Mouse (Mus musculus): ENCODE measurements around the gene Slc39a12. TPM values are rescaled to one million over a fixed set of nuclear protein-coding genes. Genes with fewer than 3 reads are reported as not detected.

Gene Slc39a12
- total RNA-seq, 1 experiment = not detected

DNA sequence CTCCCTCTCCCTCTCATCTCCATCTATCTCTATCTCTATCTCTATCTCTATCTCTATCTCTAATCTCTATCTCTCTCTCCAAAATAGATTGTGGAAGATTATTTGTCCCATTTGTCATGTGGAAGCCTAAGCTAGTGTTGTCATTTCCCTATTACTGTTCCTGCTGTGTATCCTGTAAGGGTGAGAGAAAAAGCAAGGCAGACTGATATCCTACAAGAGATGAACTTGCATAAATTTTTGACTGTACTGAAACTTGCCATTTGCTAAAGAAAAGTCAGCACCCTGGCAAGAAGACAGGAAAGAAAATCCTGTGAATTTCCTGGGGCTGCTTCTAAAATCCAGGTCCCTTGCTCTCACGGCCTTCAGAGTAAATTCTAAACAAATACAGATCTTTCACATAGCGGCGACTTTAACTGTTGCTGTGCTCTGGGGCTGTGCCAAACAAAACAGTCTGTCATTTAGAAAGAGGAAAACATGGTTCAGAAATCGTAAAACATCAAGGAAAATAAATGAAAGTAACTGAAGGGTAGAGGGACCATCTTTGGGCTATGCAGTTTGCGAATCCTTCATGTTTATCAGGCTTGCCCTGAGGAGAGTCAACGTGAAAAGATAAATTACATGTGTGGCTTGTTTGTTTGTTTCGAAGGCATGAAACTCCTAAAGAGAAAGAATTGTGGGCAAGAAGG is 67.0 kb downstream of the Slc39a12 start:
- Histone ChIP-seq H3K4me1 (ENCODE audit: control insufficient read depth in 2 of 2, insufficient read depth in 2 of 2, low read length in 2 of 2, poor library complexity in 1 of 2) (no peaks in the 10 kb centered on the region), H3K9ac (ENCODE audit: insufficient read depth, low read depth, low read length, poor library complexity, severe bottlenecking) (no peak overlapping the region), H3K4me3 (ENCODE audit: insufficient read depth in 1 of 2, low read depth in 1 of 2, low read length in 2 of 2, poor library complexity in 1 of 2, severe bottlenecking in 1 of 2) (no peak overlapping the region), H3K36me3 (ENCODE audit: control insufficient read depth, insufficient read depth, low read length, poor library complexity, severe bottlenecking) (no peaks in the 10 kb centered on the region), H3K9me3 (ENCODE audit: control insufficient read depth, insufficient read depth, low read depth, low read length) (no peaks in the 10 kb centered on the region), H3K27ac (ENCODE audit: insufficient read depth, low read depth, low read length, poor library complexity, severe bottlenecking) (no peak overlapping the region)
- TF ChIP-seq ZNF384 (IDR thresholded peaks at IDR 0.05; ENCODE audit: low read depth, low read length) (no peak), MAFK (IDR thresholded peaks at IDR 0.05; ENCODE audit: insufficient read depth, low read depth, low read length) (no peak), ZC3H11A (IDR thresholded peaks at IDR 0.05; ENCODE audit: borderline replicate concordance, low read depth, low read length) (no peak), HCFC1 (IDR thresholded peaks at IDR 0.05; ENCODE audit: borderline replicate concordance, insufficient read depth, low read length) (no peak), CHD2 (IDR thresholded peaks at IDR 0.05; ENCODE audit: low read depth, low read length) (no peak)
- no peak for DNase-seq (ENCODE audit: low read depth, low spot score)
- in situ Hi-C loops (cut with MboI; ENCODE audit: low sequenced_read_pairs in 2 of 2, unreplicated experiment in 2 of 2) = no loop called here

DNA sequence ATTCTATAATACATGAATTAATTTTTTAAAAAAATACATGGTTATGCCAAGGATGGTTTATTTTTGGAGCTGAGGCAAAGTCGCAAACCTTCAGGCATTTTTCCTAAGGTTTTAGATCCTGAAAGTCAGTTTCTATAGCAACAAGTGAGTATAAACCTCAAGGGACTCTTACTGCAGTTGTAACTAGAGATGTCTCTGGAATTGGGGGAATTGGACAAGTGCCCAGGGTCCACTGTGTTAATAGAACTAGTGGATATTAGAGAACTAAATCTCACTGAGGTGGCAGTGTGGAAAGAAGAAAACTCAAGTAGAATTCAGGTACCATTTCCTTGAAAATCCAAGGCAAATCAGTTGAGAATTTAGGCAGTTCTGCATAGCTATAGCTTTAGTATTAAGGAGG is 76.3 kb downstream of the Slc39a12 start:
- DNase-seq (ENCODE audit: low read depth, low spot score) = no peak

DNA sequence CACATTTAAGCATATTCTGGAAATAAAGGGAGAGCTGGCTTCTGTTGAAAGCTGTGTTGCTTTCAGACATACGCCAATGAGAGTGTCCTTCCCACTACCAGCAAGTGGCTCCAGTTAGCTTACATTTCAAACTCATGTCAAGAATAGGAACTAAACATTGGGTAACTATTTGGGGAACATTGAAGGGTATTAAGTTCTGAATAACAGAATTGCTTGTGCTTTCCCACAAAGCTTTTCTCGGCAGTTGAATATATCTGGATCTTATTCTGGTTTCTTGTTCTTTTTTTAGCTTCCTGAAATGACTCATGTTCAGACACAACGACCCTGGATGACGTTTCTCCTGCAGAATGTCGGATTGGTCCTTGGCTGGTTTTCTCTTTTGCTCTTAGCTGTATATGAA is 106.0 kb downstream of the Slc39a12 start:
- in situ Hi-C loops (cut with MboI; ENCODE audit: low sequenced_read_pairs in 2 of 2, unreplicated experiment in 2 of 2) = no loop called here
- H3K4me1 ChIP-seq (ENCODE audit: control insufficient read depth in 2 of 2, insufficient read depth in 2 of 2, low read length in 2 of 2, poor library complexity in 1 of 2) = no peaks in the 10 kb centered on the region
- no peak overlapping the region for H3K27ac ChIP-seq (ENCODE audit: insufficient read depth, low read depth, low read length, poor library complexity, severe bottlenecking)
- no peaks in the 10 kb centered on the region for H3K36me3 ChIP-seq (ENCODE audit: control insufficient read depth, insufficient read depth, low read length, poor library complexity, severe bottlenecking)
- no peak for DNase-seq (ENCODE audit: low read depth, low spot score)
- no peak overlapping the region for H3K9ac ChIP-seq (ENCODE audit: insufficient read depth, low read depth, low read length, poor library complexity, severe bottlenecking)
- no peaks in the 10 kb centered on the region for H3K9me3 ChIP-seq (ENCODE audit: control insufficient read depth, insufficient read depth, low read depth, low read length)
- no peak for TF ChIP-seq ZNF384 (IDR thresholded peaks at IDR 0.05; ENCODE audit: low read depth, low read length)
- no peak for TF ChIP-seq MAFK (IDR thresholded peaks at IDR 0.05; ENCODE audit: insufficient read depth, low read depth, low read length)
- TF ChIP-seq CHD2 (IDR thresholded peaks at IDR 0.05; ENCODE audit: low read depth, low read length) = no peak
- no peak for TF ChIP-seq ZC3H11A (IDR thresholded peaks at IDR 0.05; ENCODE audit: borderline replicate concordance, low read depth, low read length)
- TF ChIP-seq HCFC1 (IDR thresholded peaks at IDR 0.05; ENCODE audit: borderline replicate concordance, insufficient read depth, low read length) = no peak
- H3K4me3 ChIP-seq (ENCODE audit: insufficient read depth in 1 of 2, low read depth in 1 of 2, low read length in 2 of 2, poor library complexity in 1 of 2, severe bottlenecking in 1 of 2) = no peak overlapping the region

More for the DNA sequence above, 76.3 kb downstream of the Slc39a12 start:
- H3K9ac ChIP-seq (ENCODE audit: insufficient read depth, low read depth, low read length, poor library complexity, severe bottlenecking) = no peak overlapping the region
- no peak overlapping the region for H3K4me3 ChIP-seq (ENCODE audit: insufficient read depth in 1 of 2, low read depth in 1 of 2, low read length in 2 of 2, poor library complexity in 1 of 2, severe bottlenecking in 1 of 2)
- no peak overlapping the region for H3K27ac ChIP-seq (ENCODE audit: insufficient read depth, low read depth, low read length, poor library complexity, severe bottlenecking)
- TF ChIP-seq ZC3H11A (IDR thresholded peaks at IDR 0.05; ENCODE audit: borderline replicate concordance, low read depth, low read length) (no peak), ZNF384 (IDR thresholded peaks at IDR 0.05; ENCODE audit: low read depth, low read length) (no peak), HCFC1 (IDR thresholded peaks at IDR 0.05; ENCODE audit: borderline replicate concordance, insufficient read depth, low read length) (no peak), CHD2 (IDR thresholded peaks at IDR 0.05; ENCODE audit: low read depth, low read length) (no peak), MAFK (IDR thresholded peaks at IDR 0.05; ENCODE audit: insufficient read depth, low read depth, low read length) (no peak)
- in situ Hi-C loops (cut with MboI; ENCODE audit: low sequenced_read_pairs in 2 of 2, unreplicated experiment in 2 of 2) = no loop called here
- no peaks in the 10 kb centered on the region for H3K4me1 ChIP-seq (ENCODE audit: control insufficient read depth in 2 of 2, insufficient read depth in 2 of 2, low read length in 2 of 2, poor library complexity in 1 of 2)
- no peaks in the 10 kb centered on the region for H3K36me3 ChIP-seq (ENCODE audit: control insufficient read depth, insufficient read depth, low read length, poor library complexity, severe bottlenecking)
- H3K9me3 ChIP-seq (ENCODE audit: control insufficient read depth, insufficient read depth, low read depth, low read length) = no peaks in the 10 kb centered on the region

DNA sequence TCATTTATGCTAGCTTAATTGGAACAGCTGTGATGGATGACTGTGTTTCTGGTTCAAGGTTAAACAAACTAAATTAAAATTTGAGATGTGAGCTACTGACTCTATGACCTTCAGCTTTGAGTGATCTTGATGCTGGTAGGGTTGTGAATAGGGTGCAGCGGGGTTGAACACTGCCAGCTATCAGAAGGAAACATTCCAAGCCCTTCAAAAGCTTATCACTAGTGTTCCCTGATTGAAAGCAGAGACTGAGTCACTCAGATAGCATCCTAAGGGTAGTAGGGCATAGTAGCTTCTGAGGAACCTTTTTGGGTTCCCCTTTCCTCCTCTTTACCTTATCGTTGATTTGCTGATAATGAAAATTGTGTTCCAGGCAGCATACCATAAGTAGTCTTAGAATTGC is 108.0 kb downstream of the Slc39a12 start:
- Histone ChIP-seq H3K9me3 (ENCODE audit: control insufficient read depth, insufficient read depth, low read depth, low read length) (no peaks in the 10 kb centered on the region), H3K27ac (ENCODE audit: insufficient read depth, low read depth, low read length, poor library complexity, severe bottlenecking) (no peak overlapping the region), H3K36me3 (ENCODE audit: control insufficient read depth, insufficient read depth, low read length, poor library complexity, severe bottlenecking) (no peaks in the 10 kb centered on the region), H3K4me1 (ENCODE audit: control insufficient read depth in 2 of 2, insufficient read depth in 2 of 2, low read length in 2 of 2, poor library complexity in 1 of 2) (no peaks in the 10 kb centered on the region), H3K9ac (ENCODE audit: insufficient read depth, low read depth, low read length, poor library complexity, severe bottlenecking) (no peak overlapping the region), H3K4me3 (ENCODE audit: insufficient read depth in 1 of 2, low read depth in 1 of 2, low read length in 2 of 2, poor library complexity in 1 of 2, severe bottlenecking in 1 of 2) (no peak overlapping the region)
- in situ Hi-C loops (cut with MboI; ENCODE audit: low sequenced_read_pairs in 2 of 2, unreplicated experiment in 2 of 2) = no loop called here
- no peak for DNase-seq (ENCODE audit: low read depth, low spot score)
- TF ChIP-seq CHD2 (IDR thresholded peaks at IDR 0.05; ENCODE audit: low read depth, low read length) (no peak), ZC3H11A (IDR thresholded peaks at IDR 0.05; ENCODE audit: borderline replicate concordance, low read depth, low read length) (no peak), MAFK (IDR thresholded peaks at IDR 0.05; ENCODE audit: insufficient read depth, low read depth, low read length) (no peak), ZNF384 (IDR thresholded peaks at IDR 0.05; ENCODE audit: low read depth, low read length) (no peak), HCFC1 (IDR thresholded peaks at IDR 0.05; ENCODE audit: borderline replicate concordance, insufficient read depth, low read length) (no peak)

Data from ES-E14 (cell line).